Mouse (Mus musculus): ENCODE measurements at regions not wholly inside any gene's neighbourhood (a gene's known extent, or its start where the extent isn't known, plus 50 kb on each side); places are given as distances from the start of the nearest gene placed in this dataset.

Small RNAs in the stretch of these regions (microRNA-seq; reads per million reads assigned to microRNA genes)
- 0 reads per million in 2 experiments for gene Gm25693

Data from heart, postnatal 4 days (tissue).